Comparison of ENCODE assay signal across 8 mouse cellular contexts in genomic region chr13:23551931-23552914, GRCm38 (mm10). TPM values are rescaled to one million over a fixed set of nuclear protein-coding genes. Genes with fewer than 3 reads are reported as not detected.
DNase-seq lines count a peak whose midpoint lies in the region; ATAC-seq and TF ChIP-seq lines count a peak whose summit lies in the region.

No protein-coding gene starts in this region.

- peaks cover 8% of the 10 kb centered on the region for H3K4me1 ChIP-seq in lung, embryonic 14.5 days (ENCODE audit: insufficient read depth)
- H3K4me1 ChIP-seq in embryonic facial prominence, embryonic 14.5 days (ENCODE audit: control insufficient read depth, insufficient read depth, low read length) = peaks cover 14% of the 10 kb centered on the region; the same call in 1 of the 2 replicates
- peaks cover 3% of the 10 kb centered on the region for H3K4me1 ChIP-seq in intestine, embryonic 15.5 days (replicated peaks)
- peaks cover 36% of the 10 kb centered on the region for H3K4me1 ChIP-seq in neural tube, embryonic 13.5 days (replicated peaks)

- peak overlapping the region; percentile 76 for H3K4me2 ChIP-seq in lung, embryonic 14.5 days
- peak overlapping the region; percentile 64 for H3K4me2 ChIP-seq in embryonic facial prominence, embryonic 14.5 days (ENCODE audit: low read depth, low read length)
- H3K4me2 ChIP-seq in intestine, embryonic 15.5 days (replicated peaks) = peak overlapping the region; percentile 61
- peak overlapping the region; percentile 65 for H3K4me2 ChIP-seq in neural tube, embryonic 13.5 days

- WGBS in lung, embryonic 14.5 days = 38% methylated on average over 8 of the region's 8 CpGs
- 47% methylated on average over 8 of the region's 8 CpGs for WGBS in embryonic facial prominence, embryonic 14.5 days
- WGBS in intestine, embryonic 15.5 days = 53% methylated on average over 8 of the region's 8 CpGs
- WGBS in neural tube, embryonic 13.5 days = 50% methylated on average over 8 of the region's 8 CpGs

- no peaks in the 10 kb centered on the region for H3K27me3 ChIP-seq in lung, embryonic 14.5 days (ENCODE audit: insufficient read depth, low read length)
- no peaks in the 10 kb centered on the region for H3K27me3 ChIP-seq in embryonic facial prominence, embryonic 14.5 days (replicated peaks; ENCODE audit: control insufficient read depth, insufficient read depth, low read length)
- no peaks in the 10 kb centered on the region for H3K27me3 ChIP-seq in intestine, embryonic 15.5 days (replicated peaks)
- no peaks in the 10 kb centered on the region for H3K27me3 ChIP-seq in neural tube, embryonic 13.5 days

- peak overlapping the region; percentile 98 for H3K27ac ChIP-seq in lung, embryonic 14.5 days (ENCODE audit: low read depth)
- H3K27ac ChIP-seq in embryonic facial prominence, embryonic 14.5 days (replicated peaks; ENCODE audit: low read depth, low read length) = peak overlapping the region; percentile 93
- H3K27ac ChIP-seq in intestine, embryonic 15.5 days = peak overlapping the region; percentile 92
- peak overlapping the region; percentile 90 for H3K27ac ChIP-seq in neural tube, embryonic 13.5 days (replicated peaks)

- no peaks in the 10 kb centered on the region for H3K9me3 ChIP-seq in lung, embryonic 14.5 days (ENCODE audit: low read depth, low read length)
- H3K9me3 ChIP-seq in embryonic facial prominence, embryonic 14.5 days (ENCODE audit: control insufficient read depth, low read length) = no peaks in the 10 kb centered on the region
- H3K9me3 ChIP-seq in intestine, embryonic 15.5 days = no peaks in the 10 kb centered on the region
- H3K9me3 ChIP-seq in neural tube, embryonic 13.5 days = no peaks in the 10 kb centered on the region

- ATAC-seq in lung, embryonic 14.5 days (ENCODE audit: insufficient read depth) = no peak
- no peak for ATAC-seq in embryonic facial prominence, embryonic 14.5 days (ENCODE audit: low read depth)
- ATAC-seq in intestine, embryonic 15.5 days = no peak
- ATAC-seq in neural tube, embryonic 13.5 days (ENCODE audit: low read depth) = no peak

- peak overlapping the region; percentile 13 for H3K9ac ChIP-seq in lung, embryonic 14.5 days
- peak overlapping the region; percentile 70; the same call in 1 of the 2 replicates for H3K9ac ChIP-seq in embryonic facial prominence, embryonic 14.5 days (ENCODE audit: low read depth, low read length)
- H3K9ac ChIP-seq in intestine, embryonic 15.5 days = 0 out of 2 replicates have a peak overlapping the region, but pooled peaks have one; percentile 30
- H3K9ac ChIP-seq in neural tube, embryonic 13.5 days = 0 out of 2 replicates have a peak overlapping the region, but pooled peaks have one; percentile 69

- no peak for TF ChIP-seq CTCF in lung, embryonic 14.5 days (IDR thresholded peaks at IDR 0.05; ENCODE audit: low read depth)

- H3K4me3 ChIP-seq in lung, embryonic 14.5 days (ENCODE audit: low read depth, low read length) = peak overlapping the region; percentile 46; the same call in 1 of the 2 replicates
- peak overlapping the region; percentile 47 for H3K4me3 ChIP-seq in embryonic facial prominence, embryonic 14.5 days (ENCODE audit: low read depth, low read length)
- H3K4me3 ChIP-seq in intestine, embryonic 15.5 days (replicated peaks) = peak overlapping the region; percentile 44
- peak overlapping the region; percentile 46 for H3K4me3 ChIP-seq in neural tube, embryonic 13.5 days

- no peaks in the 10 kb centered on the region for H3K36me3 ChIP-seq in lung, embryonic 14.5 days (ENCODE audit: insufficient read depth)
- H3K36me3 ChIP-seq in embryonic facial prominence, embryonic 14.5 days (ENCODE audit: control insufficient read depth, insufficient read depth, low read length) = no peaks in the 10 kb centered on the region
- H3K36me3 ChIP-seq in intestine, embryonic 15.5 days = no peaks in the 10 kb centered on the region
- no peaks in the 10 kb centered on the region for H3K36me3 ChIP-seq in neural tube, embryonic 13.5 days

- no peak for DNase-seq in lung, embryonic 14.5 days
- no peak for DNase-seq in lung, postnatal 4 days
- no peak for DNase-seq in embryonic facial prominence, embryonic 14.5 days (ENCODE audit: low spot score)
- DNase-seq in adipocyte (ENCODE audit: low spot score) = no peak
- no peak for DNase-seq in left cerebral cortex, adult 9 months (ENCODE audit: low spot score in 2 of 2)
- DNase-seq in adrenal gland, postnatal 14 days = no peak

RNA-seq across cellular contexts. Expression of gene Hist1h4f, which starts 0.8 kb away (rescaled TPM):
- 1.4 and 2.7 TPM in 2 replicates for polyA plus RNA-seq in lung, embryonic 14.5 days (2014; fragmentation: Nextera tagmentation; extraction: Ambion mirVana)
- polyA plus RNA-seq in embryonic facial prominence, embryonic 14.5 days (2014; fragmentation: Nextera tagmentation; extraction: Ambion mirVana) = 0.84 and 0.88 TPM in 2 replicates
- polyA plus RNA-seq in intestine, embryonic 15.5 days (2015; fragmentation: Nextera tagmentation; extraction: Ambion mirVana) = 0.88 and 1.0 TPM in 2 replicates
- not detected in 2 replicates for polyA plus RNA-seq in neural tube, embryonic 13.5 days (2015; fragmentation: Nextera tagmentation; extraction: Ambion mirVana)
- total RNA-seq in adrenal gland, postnatal 14 days (2021) = 307 and 382 TPM in 2 replicates

RNA-seq across cellular contexts. Expression of gene Hist1h1d, which starts 0.8 kb away (rescaled TPM):
- polyA plus RNA-seq in lung, embryonic 14.5 days (2014; fragmentation: Nextera tagmentation; extraction: Ambion mirVana) = 0.87 and 0.99 TPM in 2 replicates
- polyA plus RNA-seq in embryonic facial prominence, embryonic 14.5 days (2014; fragmentation: Nextera tagmentation; extraction: Ambion mirVana) = 0.60 TPM in 2 replicates
- 0.46 and 0.64 TPM in 2 replicates for polyA plus RNA-seq in intestine, embryonic 15.5 days (2015; fragmentation: Nextera tagmentation; extraction: Ambion mirVana)
- polyA plus RNA-seq in neural tube, embryonic 13.5 days (2015; fragmentation: Nextera tagmentation; extraction: Ambion mirVana) = 0.11 and 0.22 TPM in 2 replicates
- total RNA-seq in adrenal gland, postnatal 14 days (2021) = 19.2 and 24.2 TPM in 2 replicates

RNA-seq across cellular contexts. Expression of gene Hist1h3f, which starts 8.4 kb away (rescaled TPM):
- polyA plus RNA-seq in lung, embryonic 14.5 days (2014; fragmentation: Nextera tagmentation; extraction: Ambion mirVana) = 2.0 and 2.6 TPM in 2 replicates
- 0.71 and 1.0 TPM in 2 replicates for polyA plus RNA-seq in embryonic facial prominence, embryonic 14.5 days (2014; fragmentation: Nextera tagmentation; extraction: Ambion mirVana)
- polyA plus RNA-seq in intestine, embryonic 15.5 days (2015; fragmentation: Nextera tagmentation; extraction: Ambion mirVana) = 0.45 and 0.97 TPM in 2 replicates
- not detected in 2 replicates for polyA plus RNA-seq in neural tube, embryonic 13.5 days (2015; fragmentation: Nextera tagmentation; extraction: Ambion mirVana)
- 72.3 and 84.2 TPM in 2 replicates for total RNA-seq in adrenal gland, postnatal 14 days (2021)

RNA-seq across cellular contexts. Expression of gene Hist1h2bh, which starts 9.0 kb away (rescaled TPM):
- polyA plus RNA-seq in lung, embryonic 14.5 days (2014; fragmentation: Nextera tagmentation; extraction: Ambion mirVana) = 1.0 and 1.8 TPM in 2 replicates
- polyA plus RNA-seq in embryonic facial prominence, embryonic 14.5 days (2014; fragmentation: Nextera tagmentation; extraction: Ambion mirVana) = 0.76 and 0.77 TPM in 2 replicates
- 1.1 and 1.3 TPM in 2 replicates for polyA plus RNA-seq in intestine, embryonic 15.5 days (2015; fragmentation: Nextera tagmentation; extraction: Ambion mirVana)
- 0.61 TPM in 1 of 2 replicates, not detected in the other for polyA plus RNA-seq in neural tube, embryonic 13.5 days (2015; fragmentation: Nextera tagmentation; extraction: Ambion mirVana)
- 18.0 and 26.2 TPM in 2 replicates for total RNA-seq in adrenal gland, postnatal 14 days (2021)

RNA-seq across cellular contexts. Expression of gene Hist1h3e, which starts 9.9 kb away (rescaled TPM):
- polyA plus RNA-seq in lung, embryonic 14.5 days (2014; fragmentation: Nextera tagmentation; extraction: Ambion mirVana) = 8.2 and 10.6 TPM in 2 replicates
- polyA plus RNA-seq in embryonic facial prominence, embryonic 14.5 days (2014; fragmentation: Nextera tagmentation; extraction: Ambion mirVana) = 4.4 and 6.1 TPM in 2 replicates
- 3.5 and 4.3 TPM in 2 replicates for polyA plus RNA-seq in intestine, embryonic 15.5 days (2015; fragmentation: Nextera tagmentation; extraction: Ambion mirVana)
- 2.0 and 3.2 TPM in 2 replicates for polyA plus RNA-seq in neural tube, embryonic 13.5 days (2015; fragmentation: Nextera tagmentation; extraction: Ambion mirVana)
- total RNA-seq in adrenal gland, postnatal 14 days (2021) = 184 TPM in 2 replicates

Comparison
In these comparisons a context has a peak if more than half of its experiments do, and no peak if none do; other contexts are left out.
1. H3K9ac ChIP-seq: peak in every context shown above with its lines; median percentile 70 in embryonic facial prominence, embryonic 14.5 days; 69 in neural tube, embryonic 13.5 days; 30 in intestine, embryonic 15.5 days; 13 in lung, embryonic 14.5 days.